Mouse (Mus musculus): Measurements from ENCODE around the gene Prr36. TPM values are rescaled to one million over a fixed set of nuclear protein-coding genes. Genes with fewer than 3 reads are reported as not detected.

Prr36 gene
- total RNA-seq, 2 experiments from 2014 or later = 60.1 to 63.3 TPM

- DNase-seq (ENCODE audit: extremely low spot score in 1 of 2, low spot score in 2 of 2) = peak; percentile 99
- intact Hi-C loops (cut with DNase I) = no loop called here
Observed at GRCm38 (mm10) chr8:4165852-4166751, 51.2 kb downstream of the Prr36 start, which contains the start of gene Evi5l. Evi5l (plus strand) TSS chr8:4166567.

- intact Hi-C loops (cut with DNase I) = no loop called here
- DNase-seq (ENCODE audit: extremely low spot score in 1 of 2, low spot score in 2 of 2) = no peak
Observed at GRCm38 (mm10) chr8:4165176-4165851, 51.9 kb downstream of the Prr36 start.

DNA sequence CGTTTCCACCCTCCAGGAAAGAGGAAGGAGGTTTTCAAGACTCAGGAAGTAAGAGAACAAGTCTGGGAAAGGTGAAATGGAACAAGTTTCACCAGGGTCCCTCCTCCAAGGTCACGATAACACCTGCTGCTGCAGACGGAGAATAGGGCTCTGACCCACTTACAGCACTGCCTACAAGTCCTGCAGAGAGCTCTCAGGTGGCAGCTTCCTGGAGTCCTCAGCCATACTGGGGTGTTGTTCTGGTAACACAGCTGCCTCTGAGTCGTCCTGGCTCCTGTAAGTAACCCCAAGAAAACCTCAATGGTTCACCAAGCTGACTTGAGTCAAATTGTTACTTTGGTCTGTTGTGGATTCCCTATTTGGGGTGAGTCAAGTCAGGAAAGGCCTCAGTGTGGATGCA, 54.5 kb downstream of the Prr36 start:
- intact Hi-C loops (cut with DNase I) = no loop called here
- DNase-seq (ENCODE audit: extremely low spot score in 1 of 2, low spot score in 2 of 2) = no peak

Other genes starting within 250 kb of the Prr36 start
- under 1 TPM; 0.22 to 0.41 TPM for gene Cd209f, start 111.6 kb downstream of the Prr36 start, total RNA-seq (2021)
- under 1 TPM in 1 of 2 experiments, not detected in 1; 0.26 TPM for gene Cd209g, start 83.4 kb downstream of the Prr36 start, total RNA-seq (2021)
- 100 to 1,000 TPM; 127 to 130 TPM for gene Evi5l, start 50.9 kb downstream of the Prr36 start, total RNA-seq (2021)
- gene Lrrc8e, start 9.4 kb upstream of the Prr36 start, total RNA-seq (2021) = not detected
- gene Map2k7, start 21.3 kb upstream of the Prr36 start, total RNA-seq (2021) = 10 to 100 TPM; 59.8 to 68.6 TPM
- 1 to 10 TPM in 1 of 2 experiments, not detected in 1; 1.6 TPM for gene Gm49320, start 21.4 kb upstream of the Prr36 start, total RNA-seq (2021)
- 1 to 10 TPM; 8.6 to 8.9 TPM for gene Tgfbr3l, start 30.8 kb upstream of the Prr36 start, total RNA-seq (2021)
- gene Snapc2, start 35.6 kb upstream of the Prr36 start, total RNA-seq (2021) = 10 to 100 TPM; 32.3 to 33.3 TPM
- gene Ctxn1, start 41.8 kb upstream of the Prr36 start, total RNA-seq (2021) = 100 to 1,000 TPM; 508 to 519 TPM
- 10 to 100 TPM; 67.1 to 73.9 TPM for gene Timm44, start 58.5 kb upstream of the Prr36 start, total RNA-seq (2021)
- 10 to 100 TPM; 22.4 to 24.4 TPM for gene Ccl25, start 107.8 kb upstream of the Prr36 start, total RNA-seq (2021)
- gene Elavl1, start 108.0 kb upstream of the Prr36 start, total RNA-seq (2021) = 10 to 100 TPM; 69.0 to 70.5 TPM